Mouse (Mus musculus) liver, embryonic 11.5 days (tissue): ENCODE results near the gene Iqsec1. TPM values are rescaled to one million over a fixed set of nuclear protein-coding genes. Genes with fewer than 3 reads are reported as not detected.
A peak's percentile ranks its signal among the peaks of the same experiment; 100 is the strongest.
"Not testable (repeated sequence)": the region's sequence is repeated elsewhere in the genome, so short reads cannot be mapped to it uniquely, and the experiment has no call there.

Source experiments
- ATAC-seq: fragments of 200-750 bp; cut with Nextera tagmentation; replicated peaks from 2 replicates; pipeline ENCODE4 v1.8.0; 2017; ENCODE audit warnings: moderate number of reproducible peaks, mild to moderate bottlenecking, moderate TSS enrichment, moderate library complexity; ENCODE audit not compliant: low FRiP score
- DNase-seq: peaks from one replicate; pipeline ENCODE4 v3.0.0-alpha.2; 2017; ENCODE audit warnings: low spot score
- H3K27ac ChIP-seq: fragments of 300-500 bp; sonication (generic); 2 replicates; pipeline ENCODE4 v1.5.1; 2014; ENCODE audit warnings: mild to moderate bottlenecking, low read depth, low read length, control low read depth
- H3K27me3 ChIP-seq: fragments of 300-500 bp; sonication (generic); replicated peaks from 2 replicates; pipeline ENCODE4 v1.6.1; 2014; ENCODE audit warnings: low read length, mixed read lengths; ENCODE audit not compliant: control insufficient read depth, insufficient read depth
- H3K36me3 ChIP-seq: fragments of 300-500 bp; sonication (generic); 2 replicates; pipeline ENCODE4 v1.6.1; 2014; ENCODE audit warnings: mild to moderate bottlenecking, low read length, moderate library complexity, mixed read lengths; ENCODE audit not compliant: control insufficient read depth, insufficient read depth
- H3K4me1 ChIP-seq: fragments of 300-500 bp; sonication (generic); replicated peaks from 2 replicates; pipeline ENCODE4 v1.6.1; 2014; ENCODE audit warnings: low read length, mixed read lengths; ENCODE audit not compliant: control insufficient read depth, insufficient read depth
- H3K4me2 ChIP-seq: fragments of 300-500 bp; sonication (generic); 2 replicates; pipeline ENCODE4 v1.6.1; 2014; ENCODE audit warnings: mild to moderate bottlenecking, control low read depth, moderate library complexity
- H3K4me3 ChIP-seq: fragments of 300-500 bp; sonication (generic); 2 replicates; pipeline ENCODE4 v1.5.1; 2014; ENCODE audit warnings: low read depth, low read length, control low read depth
- H3K9ac ChIP-seq: fragments of 300-500 bp; sonication (generic); 2 replicates; pipeline ENCODE4 v1.6.1; 2014; ENCODE audit warnings: low read depth, low read length, control low read depth
- H3K9me3 ChIP-seq: fragments of 300-500 bp; sonication (generic); 2 replicates; pipeline ENCODE4 v1.6.1; 2016; ENCODE audit warnings: low read length, inconsistent platforms, mixed read lengths; ENCODE audit not compliant: control insufficient read depth
- WGBS: fragments of 180-500 bp; shearing (Covaris S2); extraction: QIAGEN DNeasy Blood & Tissue Kit; methylation state at CpG from one replicate; pipeline ENCODE4 v1.1.7; 2014; 5-methylcytosine and 5-hydroxymethylcytosine counted together
- polyA plus RNA-seq: library from polyadenylated mRNA; unstranded; fragments of >200 nt; fragmentation: Nextera tagmentation; extraction: Ambion mirVana; gene quantifications from 2 replicates; pipeline ENCODE4 v1.2.1, GENCODE M21; 2014

Gene Iqsec1
- polyA plus RNA-seq, 1 experiment from 2014 or later, result 9.1 TPM

- peaks cover 44% of the 10 kb centered on the region for H3K36me3 ChIP-seq
- H3K9ac ChIP-seq, result no peak overlapping the region
- no peak overlapping the region for H3K4me3 ChIP-seq
- no peak overlapping the region for H3K27ac ChIP-seq
- no peaks in the 10 kb centered on the region for H3K9me3 ChIP-seq
- peak; percentile 40 for ATAC-seq
- H3K4me2 ChIP-seq, result no peak overlapping the region
- H3K27me3 ChIP-seq, result no peaks in the 10 kb centered on the region
- H3K4me1 ChIP-seq, result peaks cover 7% of the 10 kb centered on the region
- DNase-seq, result no peak
- 79% methylated on average over 4 of the region's 4 CpGs for WGBS
Observed at GRCm38 (mm10) chr6:90678759-90679158, 309.7 kb downstream of the Iqsec1 start.

- Histone ChIP-seq H3K36me3 (peaks cover 33% of the 10 kb centered on the region; the same call in 1 of the 2 replicates), H3K4me1 (no peaks in the 10 kb centered on the region), H3K27me3 (no peaks in the 10 kb centered on the region), H3K4me2 (no peak overlapping the region), H3K4me3 (no peak overlapping the region), H3K9me3 (no peaks in the 10 kb centered on the region), H3K9ac (no peak overlapping the region), H3K27ac (no peak overlapping the region)
- no peak for DNase-seq
- ATAC-seq, result no peak
- WGBS, result 90% methylated on average over 9 of the region's 9 CpGs
Observed at GRCm38 (mm10) chr6:90668693-90669092, 319.8 kb downstream of the Iqsec1 start.

GRCm38 (mm10) chr6:90663736-90664135 lies 324.7 kb downstream of the Iqsec1 start:
- Histone ChIP-seq H3K9ac (no peak overlapping the region), H3K4me2 (no peak overlapping the region), H3K36me3 (peaks cover 14% of the 10 kb centered on the region; the same call in 1 of the 2 replicates), H3K27ac (no peak overlapping the region), H3K27me3 (no peaks in the 10 kb centered on the region), H3K9me3 (no peaks in the 10 kb centered on the region), H3K4me1 (peaks cover 27% of the 10 kb centered on the region), H3K4me3 (no peak overlapping the region)
- no peak for DNase-seq
- ATAC-seq, result no peak
- 79% methylated on average over 11 of the region's 11 CpGs for WGBS

GRCm38 (mm10) chr6:90662148-90662547 lies 326.3 kb downstream of the Iqsec1 start:
- H3K4me2 ChIP-seq, result no peak overlapping the region
- no peak for DNase-seq
- ATAC-seq, result no peak
- H3K36me3 ChIP-seq, result peaks cover 7% of the 10 kb centered on the region; the same call in 1 of the 2 replicates
- WGBS, result 95% methylated on average over 5 of the region's 5 CpGs
- H3K27me3 ChIP-seq, result no peaks in the 10 kb centered on the region
- no peak overlapping the region for H3K4me3 ChIP-seq
- H3K4me1 ChIP-seq, result peaks cover 27% of the 10 kb centered on the region
- H3K27ac ChIP-seq, result no peak overlapping the region
- H3K9ac ChIP-seq, result no peak overlapping the region
- H3K9me3 ChIP-seq, result no peaks in the 10 kb centered on the region

GRCm38 (mm10) chr6:90661029-90661399 lies 327.5 kb downstream of the Iqsec1 start:
- H3K4me2 ChIP-seq, result no peak overlapping the region
- no peak for ATAC-seq
- WGBS, result 79% methylated on average over 11 of the region's 11 CpGs
- DNase-seq, result no peak
- no peaks in the 10 kb centered on the region for H3K27me3 ChIP-seq
- no peak overlapping the region for H3K9ac ChIP-seq
- H3K27ac ChIP-seq, result peak overlapping the region; percentile 8; the same call in 1 of the 2 replicates
- H3K36me3 ChIP-seq, result peaks cover 2% of the 10 kb centered on the region; the same call in 1 of the 2 replicates
- no peaks in the 10 kb centered on the region for H3K9me3 ChIP-seq
- peaks cover 27% of the 10 kb centered on the region for H3K4me1 ChIP-seq
- no peak overlapping the region for H3K4me3 ChIP-seq

- Histone ChIP-seq H3K4me3 (no peak overlapping the region), H3K27me3 (no peaks in the 10 kb centered on the region), H3K27ac (peak overlapping the region; percentile 60; the same call in 1 of the 2 replicates), H3K4me2 (peak overlapping the region; percentile 37), H3K9ac (no peak overlapping the region), H3K9me3 (no peaks in the 10 kb centered on the region), H3K4me1 (peaks cover 27% of the 10 kb centered on the region), H3K36me3 (no peaks in the 10 kb centered on the region)
- 0 out of 2 replicates have a peak, but pooled peaks have one; percentile 7 for ATAC-seq
- 80% methylated on average over 20 of the region's 20 CpGs for WGBS
- no peak for DNase-seq
Observed at GRCm38 (mm10) chr6:90660398-90661028, 328.0 kb downstream of the Iqsec1 start.

- 47% methylated on average over 2 of the region's 2 CpGs for WGBS
- Histone ChIP-seq H3K4me3 (no peak overlapping the region), H3K9me3 (no peaks in the 10 kb centered on the region), H3K9ac (no peak overlapping the region), H3K4me1 (peaks cover 27% of the 10 kb centered on the region), H3K36me3 (no peaks in the 10 kb centered on the region), H3K4me2 (peak overlapping the region; percentile 37), H3K27ac (peak overlapping the region; percentile 60; the same call in 1 of the 2 replicates), H3K27me3 (no peaks in the 10 kb centered on the region)
- ATAC-seq (peak; percentile 82), DNase-seq (no peak)
Observed at GRCm38 (mm10) chr6:90659913-90660312, 328.6 kb downstream of the Iqsec1 start.

GRCm38 (mm10) chr6:90656344-90656850 lies 332.1 kb downstream of the Iqsec1 start:
- not testable (repeated sequence) for DNase-seq, H3K9me3 ChIP-seq, H3K4me3 ChIP-seq, H3K36me3 ChIP-seq, H3K9ac ChIP-seq, H3K4me2 ChIP-seq, H3K27me3 ChIP-seq, ATAC-seq, H3K27ac ChIP-seq
- 49% methylated on average over 2 of the region's 2 CpGs for WGBS
- H3K4me1 ChIP-seq, result peaks cover 24% of the 10 kb centered on the region

- no peak overlapping the region for H3K27ac ChIP-seq
- H3K9ac ChIP-seq, result no peak overlapping the region
- H3K27me3 ChIP-seq, result no peaks in the 10 kb centered on the region
- DNase-seq (no peak), ATAC-seq (peak; percentile 50; the same call in 1 of the 2 replicates)
- WGBS, result 48% methylated on average over 2 of the region's 2 CpGs
- no peak overlapping the region for H3K4me3 ChIP-seq
- no peaks in the 10 kb centered on the region; the same call in 1 of the 2 replicates for H3K4me1 ChIP-seq
- H3K4me2 ChIP-seq, result no peak overlapping the region
- H3K36me3 ChIP-seq, result no peaks in the 10 kb centered on the region
- no peaks in the 10 kb centered on the region for H3K9me3 ChIP-seq
Observed at GRCm38 (mm10) chr6:90653736-90654135, 334.7 kb downstream of the Iqsec1 start.
